Mouse (Mus musculus) activated CD4-positive, CD25-positive, alpha-beta regulatory T cell (primary cell): Measurements from ENCODE around the gene Fzd4. TPM values are rescaled to one million over a fixed set of nuclear protein-coding genes. Genes with fewer than 3 reads are reported as not detected.

Experiments used
- polyA plus RNA-seq, 2 experiments: library from polyadenylated mRNA; unstranded; fragments of 100-300 nt; shearing (Covaris generic); gene quantifications; one replicate each; pipeline ENCODE4 v1.2.1; 2017

The Fzd4 gene
- polyA plus RNA-seq = under 1 TPM in 1 of 2 experiments, not detected in 1; 0.02 TPM

GRCm38 (mm10) chr7:89404081-89404733, at the start of gene Fzd4, which contains the start of gene Tmem135:
TSS of gene Fzd4 (plus strand) at chr7:89404355.
TSS of gene Tmem135 (minus strand) at chr7:89404222.

Other genes with a start within 250 kb of the Fzd4 start
- gene Tmem135, start 133 bp upstream of the Fzd4 start, polyA plus RNA-seq = 10 to 100 TPM; 32.9 to 43.5 TPM
- gene Prss23, start 122.8 kb downstream of the Fzd4 start, polyA plus RNA-seq = not detected
- 1 to 10 TPM in 1 of 2 experiments, not detected in 1; 1.6 TPM for gene Me3, start 228.0 kb downstream of the Fzd4 start, polyA plus RNA-seq